Mouse (Mus musculus): Measurements from ENCODE around the gene Nr6a1.

- no peak for TF ChIP-seq CTCF (IDR thresholded peaks at IDR 0.05; ENCODE audit: insufficient read depth, low read depth, low read length)
- no peak for TF ChIP-seq POLR2A (IDR thresholded peaks at IDR 0.05; ENCODE audit: insufficient read depth, low read depth, low read length)
Measured at GRCm38 (mm10) chr2:38710304-38711241, 216.9 kb downstream of the Nr6a1 start.
